Mouse (Mus musculus) limb, embryonic 10.5 days (tissue): ENCODE measurements around the gene Rab27a. TPM values are rescaled to one million over a fixed set of nuclear protein-coding genes. Genes with fewer than 3 reads are reported as not detected.

Experiments used
- DNase-seq: peaks from one replicate; pipeline ENCODE4 v3.0.0-alpha.2; 2017; ENCODE audit warnings: low spot score
- H3K27ac ChIP-seq: fragments of 300-500 bp; sonication (generic); 2 replicates; pipeline ENCODE4 v1.5.1; 2016; ENCODE audit warnings: mild to moderate bottlenecking
- H3K27me3 ChIP-seq: fragments of 300-500 bp; sonication (generic); 2 replicates; pipeline ENCODE4 v1.6.1; 2016; ENCODE audit warnings: low read depth, mild to moderate bottlenecking; ENCODE audit not compliant: poor library complexity, severe bottlenecking
- H3K36me3 ChIP-seq: fragments of 300-500 bp; sonication (generic); 2 replicates; pipeline ENCODE4 v1.6.1; 2016; ENCODE audit warnings: mild to moderate bottlenecking, moderate library complexity
- H3K4me1 ChIP-seq: fragments of 300-500 bp; sonication (generic); 2 replicates; pipeline ENCODE4 v1.6.1; 2016
- H3K4me3 ChIP-seq: fragments of 300-500 bp; sonication (generic); 2 replicates; pipeline ENCODE4 v1.5.1; 2016; ENCODE audit warnings: mild to moderate bottlenecking, moderate library complexity
- H3K9me3 ChIP-seq: fragments of 300-500 bp; sonication (generic); replicated peaks from 2 replicates; pipeline ENCODE4 v1.6.1; 2016; ENCODE audit warnings: mild to moderate bottlenecking
- WGBS: fragments of 180-500 bp; shearing (Covaris S2); methylation state at CpG from one replicate; pipeline ENCODE4 v1.1.7; 2016; 5-methylcytosine and 5-hydroxymethylcytosine counted together
- polyA plus RNA-seq: library from polyadenylated mRNA; unstranded; fragments of >200 nt; fragmentation: Nextera tagmentation; extraction: Ambion mirVana; gene quantifications from 2 replicates; pipeline ENCODE4 v1.2.1, GENCODE M21; 2016

The Rab27a gene
- polyA plus RNA-seq = 3.4 and 5.0 TPM in 2 replicates

DNA sequence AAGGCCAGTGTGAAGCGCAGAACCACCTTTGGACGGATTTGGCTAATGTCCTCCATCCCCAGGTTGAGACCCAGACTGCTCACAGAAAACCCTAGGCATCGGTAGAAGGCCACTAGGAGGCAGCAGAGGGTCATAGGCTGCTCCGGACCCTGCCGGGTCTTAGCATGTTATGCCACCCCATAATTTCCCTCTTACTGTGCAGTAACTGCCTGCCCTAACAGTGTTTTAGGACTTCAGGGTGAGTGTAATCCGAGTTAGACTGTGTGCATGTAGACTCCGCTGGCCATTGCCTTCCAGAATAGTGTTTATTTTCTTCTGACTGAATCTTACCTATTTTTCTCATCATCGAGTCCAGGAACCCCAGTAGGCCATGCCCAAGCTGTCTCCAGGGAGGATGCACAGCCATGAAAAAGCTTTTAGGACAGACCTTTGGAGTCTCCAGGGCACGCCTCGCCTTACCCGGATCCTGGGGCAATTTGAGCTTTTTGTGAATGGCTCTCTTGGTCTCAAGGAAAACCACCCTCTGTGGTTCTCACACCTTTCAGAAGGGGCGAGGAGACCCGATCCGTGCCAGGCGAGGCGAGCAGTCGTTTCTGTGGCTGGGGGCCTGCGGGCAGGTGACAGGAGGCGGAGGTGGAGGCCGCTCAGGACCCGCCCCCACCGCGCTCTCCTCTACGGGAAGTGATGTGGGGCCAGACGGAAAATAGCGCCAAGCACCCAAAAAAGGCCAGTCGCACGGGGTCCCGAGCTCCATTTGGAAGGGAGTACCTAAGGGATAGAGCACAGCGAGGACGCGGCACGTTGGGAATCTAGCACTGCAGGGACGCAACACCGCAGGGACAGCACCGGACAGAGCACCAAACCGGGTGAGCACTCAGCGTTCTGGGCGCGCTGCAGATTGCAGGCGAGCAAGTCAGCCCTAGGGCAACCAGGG, at the start of gene Rab27a:
Gene Rab27a, plus strand, starts transcription at position 709 of the 934 bp plus-strand sequence.
- Histone ChIP-seq H3K36me3 (no peaks in the 10 kb centered on the region), H3K27me3 (peaks cover 20% of the 10 kb centered on the region; the same call in 1 of the 2 replicates), H3K4me3 (peak within 1 kb of the TSS; percentile 53), H3K27ac (peak within 1 kb of the TSS; percentile 63), H3K9me3 (no peaks in the 10 kb centered on the region), H3K4me1 (peaks cover 30% of the 10 kb centered on the region)
- DNase-seq = peak; percentile 85
- 2% methylated on average over 41 of the region's 41 CpGs for WGBS

DNA sequence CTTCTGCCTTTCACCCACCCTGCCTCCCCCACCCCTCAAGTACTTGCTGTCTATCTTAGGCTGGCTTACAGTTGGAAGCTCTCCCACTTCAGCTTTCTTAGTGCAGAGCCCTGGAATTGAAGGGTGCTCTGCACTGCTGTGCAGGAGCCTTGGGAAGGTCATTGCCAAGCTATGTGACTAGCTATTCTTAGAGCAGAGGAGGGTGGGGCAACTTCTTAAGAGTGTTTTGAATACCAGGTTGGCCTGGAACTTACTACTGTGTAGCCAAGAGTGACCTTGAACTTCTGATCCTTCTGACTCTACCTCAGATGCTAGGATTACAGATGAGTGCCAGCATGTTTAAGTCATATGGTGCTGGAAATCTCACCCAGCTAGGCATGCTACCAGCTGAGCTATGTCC, 48.5 kb upstream of the Rab27a start:
- H3K27ac ChIP-seq = no peak overlapping the region

DNA sequence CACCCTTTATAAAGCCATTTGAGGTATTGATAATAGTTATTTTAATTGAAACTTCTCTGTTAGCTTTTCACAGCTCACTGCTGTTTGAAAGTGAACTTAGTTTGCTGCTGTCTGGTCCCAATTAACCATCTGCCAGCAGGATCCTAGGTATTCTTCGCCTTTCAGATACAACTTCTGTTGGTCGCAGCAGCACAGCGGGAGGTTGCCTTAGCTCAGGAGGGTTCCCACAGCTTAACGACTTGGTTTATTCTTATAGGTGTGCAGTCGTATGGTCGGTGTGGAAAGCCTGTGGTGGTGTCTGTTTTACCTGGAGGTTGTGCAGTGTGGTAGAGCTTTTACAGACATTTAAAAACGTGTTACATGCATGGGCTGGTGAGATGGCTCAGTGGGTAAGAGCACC, 47.8 kb upstream of the Rab27a start:
- no peaks in the 10 kb centered on the region for H3K9me3 ChIP-seq
- H3K27ac ChIP-seq = no peak overlapping the region
- no peak overlapping the region for H3K4me3 ChIP-seq
- DNase-seq = no peak
- no peaks in the 10 kb centered on the region for H3K27me3 ChIP-seq
- no peaks in the 10 kb centered on the region for H3K36me3 ChIP-seq
- no peaks in the 10 kb centered on the region; the same call in 1 of the 2 replicates for H3K4me1 ChIP-seq
- WGBS = 64% methylated on average over 7 of the region's 7 CpGs

More for the DNA sequence above, 48.5 kb upstream of the Rab27a start:
- DNase-seq = no peak
- no peaks in the 10 kb centered on the region for H3K27me3 ChIP-seq
- H3K9me3 ChIP-seq = no peaks in the 10 kb centered on the region
- no peaks in the 10 kb centered on the region for H3K36me3 ChIP-seq
- no peak overlapping the region for H3K4me3 ChIP-seq
- no peaks in the 10 kb centered on the region; the same call in 1 of the 2 replicates for H3K4me1 ChIP-seq

DNA sequence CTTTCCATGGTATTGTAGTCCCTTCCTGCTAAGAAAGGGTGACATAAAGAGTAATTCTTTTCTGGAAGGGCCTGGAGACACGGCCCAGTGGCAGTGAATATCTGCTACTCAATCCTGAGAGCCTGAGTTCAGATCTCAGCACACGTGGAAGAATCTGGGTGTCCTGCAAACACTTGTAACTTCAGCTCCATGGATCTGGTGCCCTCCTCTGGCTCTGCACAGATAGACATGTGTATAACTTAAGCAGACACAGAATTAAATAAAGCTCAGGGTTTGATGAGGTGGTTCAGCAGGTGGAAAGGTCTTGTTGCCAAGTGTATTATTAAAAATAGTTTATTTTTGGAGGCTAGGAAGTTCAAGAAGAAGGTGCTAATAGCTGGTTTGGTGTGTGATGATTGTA, 44.2 kb upstream of the Rab27a start:
- WGBS = 81% methylated on average over 2 of the region's 2 CpGs

DNA sequence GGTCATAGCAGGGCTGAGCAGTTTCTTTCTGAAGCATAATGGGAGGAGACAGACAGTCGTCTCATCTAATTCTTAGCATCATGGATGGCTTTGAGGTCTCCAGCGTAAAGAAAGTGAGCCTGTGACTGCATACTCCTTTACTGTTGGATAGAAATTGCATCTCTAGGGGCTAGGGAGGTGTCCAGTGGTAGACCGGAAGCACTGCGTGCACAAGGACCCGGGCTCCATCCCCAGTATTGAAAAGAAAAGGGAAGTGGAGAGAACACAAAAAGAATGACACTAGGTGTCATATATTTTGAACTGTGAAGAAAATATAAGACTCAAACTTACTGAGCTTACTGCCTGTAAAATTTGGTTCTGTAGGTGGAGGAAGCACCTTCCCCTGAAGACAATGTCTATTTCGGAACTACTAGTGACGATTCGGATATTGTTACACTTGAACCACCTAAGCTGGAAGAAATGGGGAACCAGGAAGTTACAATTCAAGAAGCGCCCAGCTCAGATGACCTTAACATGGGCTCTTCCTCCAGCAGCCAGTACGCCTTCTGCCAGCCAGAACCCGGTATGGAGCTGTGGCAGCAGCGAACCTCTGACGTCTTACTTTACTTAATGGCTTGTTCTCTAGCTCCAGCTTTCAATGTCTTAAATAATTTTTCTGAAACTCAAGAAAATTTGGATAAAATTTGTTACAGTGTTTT, 43.2 kb upstream of the Rab27a start:
- H3K4me1 ChIP-seq = no peaks in the 10 kb centered on the region; the same call in 1 of the 2 replicates
- WGBS = 88% methylated on average over 13 of the region's 13 CpGs
- 0 out of 2 replicates have a peak, but pooled peaks cover 2% of the 10 kb centered on the region for H3K36me3 ChIP-seq
- H3K27ac ChIP-seq = no peak overlapping the region
- no peak for DNase-seq
- no peak overlapping the region for H3K4me3 ChIP-seq
- no peaks in the 10 kb centered on the region for H3K27me3 ChIP-seq
- no peaks in the 10 kb centered on the region for H3K9me3 ChIP-seq

More for the DNA sequence above, 44.2 kb upstream of the Rab27a start:
- Histone ChIP-seq H3K27ac (no peak overlapping the region), H3K4me3 (no peak overlapping the region), H3K9me3 (no peaks in the 10 kb centered on the region), H3K4me1 (no peaks in the 10 kb centered on the region; the same call in 1 of the 2 replicates), H3K27me3 (no peaks in the 10 kb centered on the region), H3K36me3 (no peaks in the 10 kb centered on the region)
- DNase-seq = no peak

DNA sequence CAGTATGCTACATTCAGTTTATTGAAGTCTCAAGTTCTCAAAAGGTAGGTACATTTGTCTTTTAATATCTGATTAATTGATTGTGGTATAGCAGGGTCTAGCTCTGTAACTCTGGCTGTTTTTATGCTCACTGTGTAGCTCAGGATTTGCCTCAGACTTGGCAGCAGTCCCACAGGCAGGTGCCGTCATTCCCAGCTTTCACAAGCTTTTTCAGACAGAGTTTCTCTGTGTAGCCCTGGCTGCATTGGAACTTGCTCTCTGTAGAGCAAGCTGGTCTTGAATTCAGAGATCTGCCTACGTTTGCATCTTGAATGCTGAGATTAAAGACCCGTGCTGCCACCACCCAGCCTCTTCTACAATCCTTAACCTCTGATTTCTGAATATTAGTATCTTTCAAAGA, 42.5 kb upstream of the Rab27a start:
- 0 out of 2 replicates have a peak, but pooled peaks cover 2% of the 10 kb centered on the region for H3K36me3 ChIP-seq
- 74% methylated on average over 3 of the region's 3 CpGs for WGBS

DNA sequence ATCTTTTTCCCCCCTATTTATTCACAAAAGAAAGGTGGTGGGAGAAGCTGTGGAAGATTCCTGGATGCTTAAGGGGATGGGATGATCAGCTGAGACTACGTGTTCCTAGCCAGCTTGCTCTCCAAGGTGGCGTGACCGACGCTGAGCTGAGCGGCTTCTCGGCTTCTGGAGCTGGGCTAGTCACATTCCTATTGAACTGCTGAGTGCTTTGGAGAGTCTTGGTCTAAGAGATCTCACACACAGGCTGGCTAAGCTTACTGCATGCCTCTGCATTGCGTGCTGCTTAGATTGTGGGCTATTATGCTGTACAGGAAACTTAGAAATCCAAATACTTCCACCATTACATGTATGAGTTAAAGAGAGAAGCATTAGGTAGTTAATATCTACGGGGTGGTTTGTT, 40.6 kb upstream of the Rab27a start:
- Histone ChIP-seq H3K9me3 (no peaks in the 10 kb centered on the region), H3K36me3 (0 out of 2 replicates have a peak, but pooled peaks cover 2% of the 10 kb centered on the region), H3K4me3 (no peak overlapping the region), H3K4me1 (no peaks in the 10 kb centered on the region), H3K27me3 (no peaks in the 10 kb centered on the region), H3K27ac (no peak overlapping the region)
- no peak for DNase-seq
- 90% methylated on average over 8 of the region's 8 CpGs for WGBS

More for the DNA sequence above, 42.5 kb upstream of the Rab27a start:
- DNase-seq = no peak
- Histone ChIP-seq H3K27ac (no peak overlapping the region), H3K27me3 (no peaks in the 10 kb centered on the region), H3K4me1 (no peaks in the 10 kb centered on the region), H3K4me3 (no peak overlapping the region), H3K9me3 (no peaks in the 10 kb centered on the region)

DNA sequence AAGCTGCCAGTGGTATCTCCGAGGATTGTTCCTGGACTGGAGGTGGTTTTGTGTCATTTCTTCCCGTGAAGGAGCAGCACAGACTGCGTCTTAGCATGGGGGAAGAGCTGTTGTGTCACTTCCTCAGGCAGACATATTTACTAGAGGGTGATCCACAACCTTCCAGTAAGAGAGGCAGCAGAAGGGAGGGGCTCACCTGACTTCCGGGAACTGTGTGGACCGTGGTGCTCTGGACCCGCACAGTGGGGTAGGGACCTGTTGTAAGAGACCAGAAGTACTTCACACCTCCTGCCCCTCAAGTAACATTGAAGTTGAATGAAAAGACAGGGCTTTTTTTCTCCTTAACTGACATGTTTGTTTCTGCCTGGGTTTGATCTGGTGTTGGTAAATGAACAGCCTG, 39.5 kb upstream of the Rab27a start:
- H3K4me1 ChIP-seq = no peaks in the 10 kb centered on the region
- WGBS = 90% methylated on average over 6 of the region's 6 CpGs
- H3K27ac ChIP-seq = no peak overlapping the region
- no peaks in the 10 kb centered on the region for H3K27me3 ChIP-seq
- no peak for DNase-seq
- H3K36me3 ChIP-seq = 0 out of 2 replicates have a peak, but pooled peaks cover 2% of the 10 kb centered on the region
- H3K9me3 ChIP-seq = no peaks in the 10 kb centered on the region
- no peak overlapping the region for H3K4me3 ChIP-seq

DNA sequence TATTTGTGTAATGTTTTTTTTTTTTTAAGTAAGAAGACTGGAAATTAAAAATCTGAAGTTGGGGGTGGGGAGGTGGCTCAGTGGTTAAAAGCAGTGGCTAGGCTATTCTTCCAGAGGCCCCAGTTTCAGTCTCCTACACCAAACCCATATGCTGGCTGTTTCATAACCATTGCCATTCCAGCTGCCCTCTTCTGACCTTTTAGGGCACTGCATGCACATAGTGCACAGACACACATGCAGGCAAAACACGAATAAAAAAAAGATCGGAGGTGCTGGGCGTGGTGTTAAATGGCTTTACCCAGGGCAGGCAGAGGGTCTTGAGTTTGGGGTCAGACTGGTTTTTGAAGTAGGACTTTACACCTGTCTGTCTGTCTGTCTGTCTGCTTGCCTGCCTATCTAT, 38.5 kb upstream of the Rab27a start:
- WGBS = 95% methylated on average over 3 of the region's 3 CpGs
- 0 out of 2 replicates have a peak, but pooled peaks cover 2% of the 10 kb centered on the region for H3K36me3 ChIP-seq
- H3K27ac ChIP-seq = no peak overlapping the region

DNA sequence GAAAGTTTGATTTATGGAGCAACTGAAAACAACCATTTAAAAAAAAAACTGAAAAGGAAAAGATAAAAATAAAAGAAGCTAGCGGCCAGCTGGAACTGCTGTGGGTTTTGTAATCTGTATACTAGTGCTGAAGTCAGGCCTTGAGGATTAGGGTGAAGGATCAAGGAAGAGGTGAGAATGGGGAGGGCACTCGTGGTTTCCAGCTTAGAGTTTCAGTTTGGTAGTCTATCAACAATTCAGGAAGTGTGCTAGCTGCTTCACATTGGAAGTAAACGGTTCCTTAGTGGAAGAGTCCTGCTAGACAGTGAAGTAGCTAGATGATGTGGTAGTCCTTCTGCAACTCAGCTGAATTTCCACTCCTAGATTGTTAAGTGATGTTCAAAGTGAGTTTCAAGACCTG, 36.3 kb upstream of the Rab27a start:
- DNase-seq = no peak
- H3K27me3 ChIP-seq = no peaks in the 10 kb centered on the region
- no peak overlapping the region for H3K4me3 ChIP-seq
- H3K36me3 ChIP-seq = 0 out of 2 replicates have a peak, but pooled peaks cover 2% of the 10 kb centered on the region
- H3K4me1 ChIP-seq = no peaks in the 10 kb centered on the region
- WGBS = 74% methylated on average over 3 of the region's 3 CpGs
- no peak overlapping the region for H3K27ac ChIP-seq
- H3K9me3 ChIP-seq = no peaks in the 10 kb centered on the region

More for the DNA sequence above, 38.5 kb upstream of the Rab27a start:
- no peak for DNase-seq
- H3K4me3 ChIP-seq = no peak overlapping the region
- H3K4me1 ChIP-seq = no peaks in the 10 kb centered on the region
- no peaks in the 10 kb centered on the region for H3K9me3 ChIP-seq
- H3K27me3 ChIP-seq = no peaks in the 10 kb centered on the region

DNA sequence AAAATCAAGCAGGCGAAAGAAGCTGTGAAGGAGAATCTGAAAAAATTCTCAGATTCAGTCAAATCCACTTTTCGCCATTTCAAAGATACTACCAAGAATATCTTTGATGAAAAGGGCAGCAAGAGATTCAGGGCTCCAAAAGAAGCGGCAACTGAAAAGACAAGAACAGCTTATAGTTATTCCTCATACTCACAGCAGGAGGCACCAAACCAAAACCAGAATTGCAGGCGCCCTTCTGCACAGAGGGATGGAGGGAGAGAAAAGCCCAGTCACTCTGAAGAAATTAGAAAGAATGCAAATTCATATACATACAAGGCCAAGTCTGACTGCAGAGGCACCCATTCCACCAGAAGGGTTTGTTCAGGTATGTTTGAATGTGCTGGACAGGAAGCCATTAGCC, 32.0 kb upstream of the Rab27a start:
- Histone ChIP-seq H3K4me3 (no peak overlapping the region), H3K27ac (no peak overlapping the region), H3K9me3 (no peaks in the 10 kb centered on the region), H3K36me3 (peaks cover 41% of the 10 kb centered on the region), H3K4me1 (no peaks in the 10 kb centered on the region), H3K27me3 (no peaks in the 10 kb centered on the region)
- WGBS = 87% methylated on average over 4 of the region's 4 CpGs
- DNase-seq = no peak

DNA sequence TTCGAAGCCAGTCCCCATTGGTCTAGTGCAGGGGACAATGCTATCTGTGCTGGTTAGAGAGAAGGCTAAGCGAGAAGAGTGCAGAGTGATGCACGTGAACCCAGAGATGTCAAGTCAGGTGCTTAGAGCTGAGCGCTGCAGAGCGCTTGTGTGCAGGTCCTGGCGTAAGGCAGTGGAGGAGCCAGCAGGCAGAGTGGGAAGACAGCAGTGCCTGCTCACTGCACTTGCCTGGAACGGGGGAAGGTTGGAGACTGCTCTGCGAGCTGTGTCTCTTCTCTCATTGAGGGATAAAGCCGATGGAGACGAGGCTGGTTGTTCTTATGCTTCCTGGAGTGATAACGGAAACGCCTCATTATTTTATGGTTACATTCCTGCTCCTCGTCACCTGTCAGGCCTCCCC, 29.9 kb upstream of the Rab27a start:
- H3K36me3 ChIP-seq = peaks cover 61% of the 10 kb centered on the region
- no peaks in the 10 kb centered on the region for H3K9me3 ChIP-seq
- DNase-seq = no peak
- H3K27me3 ChIP-seq = no peaks in the 10 kb centered on the region
- H3K27ac ChIP-seq = no peak overlapping the region
- no peak overlapping the region for H3K4me3 ChIP-seq
- H3K4me1 ChIP-seq = no peaks in the 10 kb centered on the region
- WGBS = 76% methylated on average over 13 of the region's 13 CpGs

DNA sequence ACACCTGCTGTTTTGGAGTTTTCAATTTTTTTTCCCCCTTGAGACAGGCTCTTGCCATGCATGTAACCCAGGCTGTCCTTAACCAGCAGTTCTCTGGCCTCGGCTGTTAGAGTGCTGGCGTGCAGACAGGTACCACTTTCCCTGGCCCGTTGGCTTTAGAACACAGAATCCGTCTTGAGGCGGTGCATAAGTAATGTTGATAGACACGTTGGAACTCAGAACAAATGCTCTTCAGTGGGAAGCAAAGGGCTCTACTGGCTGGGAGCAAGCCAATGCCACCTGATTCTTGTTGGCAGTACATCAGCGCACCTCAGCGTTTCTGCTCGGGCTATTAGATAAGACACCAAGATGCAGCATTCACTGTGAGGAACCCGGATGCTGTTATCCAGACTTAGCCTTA, 24.8 kb upstream of the Rab27a start:
- no peaks in the 10 kb centered on the region for H3K9me3 ChIP-seq
- 92% methylated on average over 10 of the region's 10 CpGs for WGBS

More for the DNA sequence above, 24.8 kb upstream of the Rab27a start:
- Histone ChIP-seq H3K27ac (no peak overlapping the region), H3K4me3 (no peak overlapping the region), H3K36me3 (peaks cover 73% of the 10 kb centered on the region), H3K4me1 (no peaks in the 10 kb centered on the region), H3K27me3 (no peaks in the 10 kb centered on the region)
- DNase-seq = no peak
